Mouse (Mus musculus) liver, embryonic 15.5 days (tissue): ENCODE results near the gene Fbxo41. TPM values are rescaled to one million over a fixed set of nuclear protein-coding genes. Genes with fewer than 3 reads are reported as not detected.
"Not testable (repeated sequence)": the region's sequence is repeated elsewhere in the genome, so short reads cannot be mapped to it uniquely, and the experiment has no call there.

ENCODE experiments used
- ATAC-seq: fragments of 200-750 bp; cut with Nextera tagmentation; 2 replicates; pipeline ENCODE4 v1.8.0; 2017; ENCODE audit warnings: moderate number of reproducible peaks, mild to moderate bottlenecking, moderate library complexity; ENCODE audit not compliant: insufficient read depth
- H3K27ac ChIP-seq: fragments of 300-500 bp; sonication (generic); replicated peaks from 2 replicates; pipeline ENCODE4 v1.5.1; 2015; ENCODE audit warnings: mild to moderate bottlenecking, inconsistent platforms
- H3K27me3 ChIP-seq: fragments of 300-500 bp; sonication (generic); 2 replicates; pipeline ENCODE4 v1.6.1; 2015; ENCODE audit warnings: mild to moderate bottlenecking, inconsistent platforms
- H3K36me3 ChIP-seq: fragments of 300-500 bp; sonication (generic); replicated peaks from 2 replicates; pipeline ENCODE4 v1.6.1; 2015; ENCODE audit warnings: moderate library complexity, mild to moderate bottlenecking, inconsistent platforms
- H3K4me1 ChIP-seq: fragments of 300-500 bp; sonication (generic); replicated peaks from 2 replicates; pipeline ENCODE4 v1.6.1; 2015; ENCODE audit warnings: inconsistent platforms
- H3K4me2 ChIP-seq: fragments of 300-500 bp; sonication (generic); 2 replicates; pipeline ENCODE4 v1.6.1; 2015; ENCODE audit warnings: moderate library complexity, mild to moderate bottlenecking, inconsistent platforms
- H3K4me3 ChIP-seq: fragments of 300-500 bp; sonication (generic); replicated peaks from 2 replicates; pipeline ENCODE4 v1.5.1; 2015; ENCODE audit warnings: mild to moderate bottlenecking, inconsistent platforms
- H3K9ac ChIP-seq: fragments of 300-500 bp; sonication (generic); 2 replicates; pipeline ENCODE4 v1.6.1; 2015; ENCODE audit warnings: moderate library complexity, mild to moderate bottlenecking, inconsistent platforms
- H3K9me3 ChIP-seq: fragments of 300-500 bp; sonication (generic); replicated peaks from 2 replicates; pipeline ENCODE4 v1.6.1; 2016; ENCODE audit warnings: inconsistent platforms
- whole genome bisulfite sequencing: fragments of 180-500 bp; shearing (Covaris S2); methylation state at CpG from one replicate; pipeline ENCODE4 v1.1.7; 2015; ENCODE audit warnings: mixed read lengths; ENCODE audit not compliant: insufficient replicate concordance; 5-methylcytosine and 5-hydroxymethylcytosine counted together
- polyA plus RNA-seq: library from polyadenylated mRNA; unstranded; fragments of >200 nt; fragmentation: Nextera tagmentation; extraction: Ambion mirVana; gene quantifications from 2 replicates; pipeline ENCODE4 v1.2.1, GENCODE M21; 2015

Fbxo41 gene
- polyA plus RNA-seq, 1 experiment from 2014 or later, result not detected

DNA sequence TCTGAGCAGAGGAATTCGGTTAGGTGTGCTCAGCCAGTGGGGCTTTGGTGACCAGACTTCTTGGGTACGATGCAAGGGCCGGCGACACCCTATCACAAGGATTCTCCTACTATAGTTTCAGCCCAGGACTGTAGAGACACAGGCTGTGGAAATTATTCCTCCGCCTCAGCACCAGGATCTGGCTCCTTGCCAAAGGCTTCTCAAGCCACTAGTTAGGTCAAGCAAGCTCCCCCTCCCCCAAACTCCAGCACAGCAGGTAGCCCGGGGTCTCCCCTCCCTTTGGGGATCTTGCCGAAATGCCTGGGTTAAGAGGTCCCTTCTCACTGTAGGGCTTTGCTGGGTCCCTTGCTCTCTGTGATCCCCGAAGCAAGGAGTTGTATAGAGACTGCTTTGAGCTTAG is 30.8 kb downstream of the Fbxo41 start:
- WGBS, result 52% methylated on average over 8 of the region's 8 CpGs
- no peak overlapping the region for H3K27ac ChIP-seq
- H3K4me2 ChIP-seq, result no peak overlapping the region
- H3K9me3 ChIP-seq, result no peaks in the 10 kb centered on the region
- H3K27me3 ChIP-seq, result peaks cover 8% of the 10 kb centered on the region
- no peak overlapping the region for H3K4me3 ChIP-seq
- H3K36me3 ChIP-seq, result peaks cover 28% of the 10 kb centered on the region
- no peaks in the 10 kb centered on the region for H3K4me1 ChIP-seq
- H3K9ac ChIP-seq, result no peak overlapping the region
- ATAC-seq, result no peak

DNA sequence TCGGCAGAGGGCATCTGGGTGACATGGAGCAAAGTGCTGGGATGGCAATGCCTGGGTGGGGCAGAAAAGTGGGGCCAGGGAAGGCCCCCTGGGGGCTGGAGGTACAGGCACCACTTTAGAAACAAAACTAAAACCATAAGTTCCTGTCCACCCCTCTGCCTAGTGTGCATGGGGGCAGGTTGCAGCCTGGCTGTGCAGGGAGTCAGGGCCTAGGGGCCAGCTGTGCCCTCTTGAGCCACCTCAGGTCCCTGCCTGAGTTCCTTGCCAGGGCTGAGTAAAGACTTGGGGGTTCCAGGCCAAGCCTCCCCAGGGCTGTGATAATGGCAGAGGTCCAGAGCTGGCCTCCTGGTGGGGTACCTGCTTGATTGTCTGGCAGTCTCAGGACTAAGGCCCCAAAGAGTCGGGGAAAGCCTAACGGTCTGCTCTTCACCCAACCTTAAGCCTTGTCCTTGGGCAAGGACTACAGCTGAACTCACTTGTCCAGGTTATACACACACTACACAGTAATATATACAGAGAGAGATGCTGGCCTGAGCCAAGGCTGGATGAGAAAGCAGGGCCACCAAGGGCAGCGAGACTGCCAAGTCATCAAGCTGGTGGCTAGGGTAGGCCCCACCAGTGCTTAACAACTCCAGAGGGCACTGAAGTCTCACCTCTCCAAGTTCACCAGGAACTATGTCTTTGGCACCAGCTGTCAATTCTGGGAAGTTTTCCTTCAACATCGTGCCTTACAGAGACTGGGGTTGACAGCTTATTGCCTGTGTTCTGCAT is 32.9 kb downstream of the Fbxo41 start:
- Histone ChIP-seq H3K4me1 (no peaks in the 10 kb centered on the region), H3K4me3 (no peak overlapping the region), H3K27ac (no peak overlapping the region), H3K9ac (no peak overlapping the region), H3K4me2 (no peak overlapping the region), H3K36me3 (peaks cover 49% of the 10 kb centered on the region), H3K9me3 (no peaks in the 10 kb centered on the region), H3K27me3 (peaks cover 4% of the 10 kb centered on the region; the same call in 1 of the 2 replicates)
- WGBS, result 71% methylated on average over 5 of the region's 5 CpGs
- ATAC-seq, result no peak

DNA sequence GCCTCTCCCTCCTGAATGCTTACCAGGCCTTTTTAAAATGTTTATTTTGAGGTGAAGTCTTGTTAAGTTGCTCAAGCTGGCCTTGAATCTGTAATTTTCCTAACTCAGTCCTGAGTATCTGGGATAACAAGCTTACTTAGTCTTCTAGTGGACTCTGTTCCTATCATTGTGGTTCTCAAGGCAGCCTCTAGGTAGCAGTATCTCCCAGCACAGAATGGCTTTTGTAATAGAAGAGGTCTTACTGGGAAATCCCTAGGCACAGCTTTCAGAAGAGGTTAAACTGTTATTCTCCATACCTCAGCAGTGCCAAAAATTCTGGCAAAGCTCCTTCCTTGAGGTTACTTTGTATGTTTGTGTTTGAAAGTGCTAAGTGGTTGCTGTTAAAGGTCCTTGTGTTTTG is 37.4 kb downstream of the Fbxo41 start:
- ATAC-seq, result no peak
- peaks cover 93% of the 10 kb centered on the region for H3K36me3 ChIP-seq
- no peak overlapping the region for H3K4me2 ChIP-seq
- no peak overlapping the region for H3K27ac ChIP-seq
- no peak overlapping the region for H3K4me3 ChIP-seq
- no peaks in the 10 kb centered on the region for H3K9me3 ChIP-seq
- H3K27me3 ChIP-seq, result no peaks in the 10 kb centered on the region
- H3K9ac ChIP-seq, result no peak overlapping the region
- no peaks in the 10 kb centered on the region for H3K4me1 ChIP-seq

DNA sequence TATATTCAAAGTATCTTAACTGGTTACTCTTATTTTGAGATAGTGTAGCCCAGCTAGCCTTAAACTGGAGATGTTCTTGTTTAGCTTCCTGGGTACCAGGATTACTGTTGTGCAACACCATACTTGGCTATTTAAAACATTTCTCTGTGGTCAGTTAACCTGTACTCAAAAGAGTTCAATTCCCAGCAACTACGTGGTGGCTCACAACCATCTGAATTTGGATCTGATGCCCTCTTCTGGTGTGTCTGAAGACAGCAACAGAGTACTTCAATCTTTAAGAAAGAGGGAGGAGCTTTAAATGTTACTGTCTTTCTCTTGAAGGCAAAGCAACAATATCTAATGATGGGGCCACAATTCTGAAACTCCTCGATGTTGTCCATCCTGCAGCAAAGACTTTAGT is 43.2 kb downstream of the Fbxo41 start:
- no peaks in the 10 kb centered on the region for H3K9me3 ChIP-seq
- no peak overlapping the region for H3K27ac ChIP-seq
- no peak for ATAC-seq
- peaks cover 35% of the 10 kb centered on the region for H3K4me1 ChIP-seq
- H3K4me2 ChIP-seq, result no peak overlapping the region
- H3K27me3 ChIP-seq, result no peaks in the 10 kb centered on the region
- no peak overlapping the region for H3K9ac ChIP-seq
- peaks cover 63% of the 10 kb centered on the region for H3K36me3 ChIP-seq
- H3K4me3 ChIP-seq, result no peak overlapping the region
- WGBS, result 76% methylated on average over 2 of the region's 2 CpGs

DNA sequence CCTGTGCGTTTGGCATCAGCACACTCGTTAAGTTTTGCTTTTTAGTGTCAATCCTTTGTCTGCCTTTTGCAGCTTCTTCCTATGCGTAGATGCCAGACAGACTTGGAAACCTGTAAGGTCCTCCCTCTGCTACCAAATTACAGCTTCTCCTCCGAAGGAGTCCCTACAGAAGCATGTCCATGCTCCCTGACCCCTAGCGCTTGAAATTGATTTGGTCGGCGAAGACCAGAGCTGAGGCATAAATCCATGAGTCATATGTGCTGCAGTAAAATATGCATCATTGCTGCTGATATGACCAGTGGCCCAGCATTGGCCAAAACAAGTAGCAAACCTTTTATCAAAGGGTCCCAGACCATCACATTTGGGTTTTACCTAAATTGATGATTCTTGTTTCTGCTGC is 50.0 kb downstream of the Fbxo41 start:
- H3K9ac ChIP-seq, result peak overlapping the region; percentile 84
- H3K27me3 ChIP-seq, result no peaks in the 10 kb centered on the region
- peak overlapping the region; percentile 81 for H3K4me3 ChIP-seq
- H3K4me2 ChIP-seq, result peak overlapping the region; percentile 100
- peaks cover 2% of the 10 kb centered on the region; the same call in 1 of the 2 replicates for H3K36me3 ChIP-seq
- peak overlapping the region; percentile 95 for H3K27ac ChIP-seq
- no peak for ATAC-seq
- H3K4me1 ChIP-seq, result peaks cover 64% of the 10 kb centered on the region
- WGBS, result 4% methylated on average over 7 of the region's 7 CpGs
- no peaks in the 10 kb centered on the region for H3K9me3 ChIP-seq

DNA sequence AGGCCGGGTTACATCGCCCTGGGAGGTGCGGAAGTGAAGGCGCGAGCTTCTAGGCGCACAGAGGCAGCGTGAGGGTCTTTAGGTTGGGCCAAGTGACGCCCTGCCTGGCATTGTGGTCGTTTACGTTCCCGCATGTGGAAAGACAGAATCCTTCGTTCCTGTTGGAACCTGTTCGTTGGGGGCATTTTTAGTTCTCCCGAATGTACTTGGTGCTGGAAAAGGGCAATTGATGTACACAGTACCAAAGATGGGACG is 50.5 kb downstream of the Fbxo41 start:
- H3K4me1 ChIP-seq, result peaks cover 60% of the 10 kb centered on the region
- WGBS, result under 1% methylated on average over 15 of the region's 15 CpGs
- ATAC-seq, result no peak
- peak overlapping the region; percentile 81 for H3K4me3 ChIP-seq
- no peaks in the 10 kb centered on the region for H3K9me3 ChIP-seq
- H3K27me3 ChIP-seq, result no peaks in the 10 kb centered on the region
- H3K27ac ChIP-seq, result peak overlapping the region; percentile 95
- peak overlapping the region; percentile 84 for H3K9ac ChIP-seq
- peak overlapping the region; percentile 100 for H3K4me2 ChIP-seq
- peaks cover 7% of the 10 kb centered on the region; the same call in 1 of the 2 replicates for H3K36me3 ChIP-seq

DNA sequence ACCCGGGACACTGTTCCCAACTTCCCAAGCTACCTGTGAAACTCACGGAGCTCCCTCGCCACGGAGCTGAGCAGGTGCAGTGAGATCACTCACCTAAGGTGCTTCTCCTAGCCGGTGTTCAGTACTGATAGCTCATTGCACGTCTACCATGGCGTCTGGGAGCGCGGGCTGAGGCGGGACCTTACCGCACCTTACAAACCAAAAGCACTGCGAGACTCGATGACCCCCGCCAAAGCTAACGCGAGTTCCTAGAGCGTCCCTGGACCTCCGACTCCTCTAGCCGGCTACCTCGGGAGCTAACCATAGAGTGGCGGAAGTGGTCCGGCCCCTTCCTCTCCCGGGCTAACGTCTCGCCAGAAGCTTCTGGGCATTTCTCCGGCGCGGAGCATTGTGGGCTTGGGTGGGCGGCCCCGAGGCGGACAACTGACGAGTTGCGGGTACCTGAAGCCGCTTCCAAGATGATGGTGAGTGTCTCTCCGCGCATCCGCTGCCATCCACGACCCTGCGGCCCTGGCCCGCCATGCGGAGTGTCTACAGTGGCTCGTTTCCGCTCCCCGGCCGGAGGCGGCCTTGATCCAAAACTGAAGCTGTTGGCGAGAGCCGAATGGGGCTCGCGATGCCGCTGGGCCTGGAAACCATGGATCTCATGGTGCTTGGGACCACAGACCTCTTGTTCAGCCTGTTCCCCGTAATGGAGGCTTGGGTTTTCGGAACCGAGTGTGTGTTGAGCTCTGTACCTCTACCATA is 51.0 kb downstream of the Fbxo41 start, which contains the start of gene Pradc1:
Gene Pradc1 (minus strand): TSS at position 307 of the 747 bp plus-strand sequence.
- Histone ChIP-seq H3K4me1 (peaks cover 56% of the 10 kb centered on the region), H3K27ac (peak within 1 kb of the TSS; percentile 95), H3K4me3 (peak within 1 kb of the TSS; percentile 81), H3K9me3 (no peaks in the 10 kb centered on the region), H3K4me2 (peak within 1 kb of the TSS; percentile 100), H3K9ac (peak within 1 kb of the TSS; percentile 90), H3K36me3 (peaks cover 12% of the 10 kb centered on the region; the same call in 1 of the 2 replicates), H3K27me3 (no peaks in the 10 kb centered on the region)
- ATAC-seq, result peak; percentile 74
- WGBS, result under 1% methylated on average over 54 of the region's 54 CpGs

DNA sequence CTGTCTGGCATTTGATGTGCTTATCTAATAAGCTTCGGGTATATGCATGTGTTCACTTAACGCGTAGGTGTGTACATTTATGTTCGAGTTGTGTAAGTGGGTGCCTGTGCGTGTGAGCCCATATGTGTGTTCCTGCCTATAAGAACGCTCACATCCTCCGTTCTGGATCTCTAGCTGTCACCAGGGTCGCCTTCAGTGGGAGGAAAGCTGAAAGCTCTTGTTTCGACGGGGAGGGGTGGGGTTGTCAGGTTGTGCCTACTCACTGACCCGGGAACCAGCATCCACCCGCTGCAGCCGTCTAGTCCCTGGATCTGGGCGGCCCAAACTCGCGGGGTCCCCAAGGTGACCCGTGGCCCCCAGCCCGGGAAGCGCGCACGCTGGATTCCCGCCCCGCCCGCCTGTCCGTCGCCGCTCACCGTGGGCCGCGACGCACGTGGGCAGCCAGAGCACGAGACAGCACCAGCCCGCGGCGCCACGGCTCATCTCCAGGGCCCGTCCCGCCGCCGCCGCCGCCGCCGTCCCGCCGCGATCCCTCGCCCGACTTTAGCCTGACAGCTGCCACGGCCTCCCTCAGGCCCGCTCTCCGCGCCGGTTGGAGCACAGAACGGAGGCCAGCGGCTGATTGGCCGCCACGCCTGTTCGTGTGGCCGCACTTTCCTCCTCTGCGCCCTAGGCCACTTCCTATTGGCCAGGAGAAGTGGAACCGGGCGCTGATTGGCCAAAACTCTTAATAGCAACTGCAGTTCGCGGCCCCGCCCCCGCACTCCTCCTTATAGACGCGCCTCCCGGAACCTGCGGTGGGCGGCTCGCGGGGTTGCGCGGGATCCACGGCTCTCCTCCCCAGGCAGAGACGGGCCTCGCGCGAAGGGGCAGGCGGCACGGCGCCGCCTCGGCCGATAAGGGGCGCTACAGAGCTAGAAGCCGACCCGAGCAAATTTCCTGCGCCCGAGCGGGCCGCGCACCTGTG is 51.8 kb downstream of the Fbxo41 start, which contains the start of gene Cct7:
Gene Cct7 (plus strand): TSS at position 818 of the 967 bp plus-strand sequence.
- under 1% methylated on average over 96 of the region's 96 CpGs for WGBS
- no peaks in the 10 kb centered on the region for H3K27me3 ChIP-seq
- H3K9ac ChIP-seq, result peak within 1 kb of the TSS; percentile 90
- peak within 1 kb of the TSS; percentile 81 for H3K4me3 ChIP-seq
- peak within 1 kb of the TSS; percentile 100 for H3K4me2 ChIP-seq
- H3K36me3 ChIP-seq, result peaks cover 20% of the 10 kb centered on the region
- peaks cover 47% of the 10 kb centered on the region for H3K4me1 ChIP-seq
- H3K9me3 ChIP-seq, result no peaks in the 10 kb centered on the region
- peak; percentile 95 for ATAC-seq
- peak within 1 kb of the TSS; percentile 95 for H3K27ac ChIP-seq

DNA sequence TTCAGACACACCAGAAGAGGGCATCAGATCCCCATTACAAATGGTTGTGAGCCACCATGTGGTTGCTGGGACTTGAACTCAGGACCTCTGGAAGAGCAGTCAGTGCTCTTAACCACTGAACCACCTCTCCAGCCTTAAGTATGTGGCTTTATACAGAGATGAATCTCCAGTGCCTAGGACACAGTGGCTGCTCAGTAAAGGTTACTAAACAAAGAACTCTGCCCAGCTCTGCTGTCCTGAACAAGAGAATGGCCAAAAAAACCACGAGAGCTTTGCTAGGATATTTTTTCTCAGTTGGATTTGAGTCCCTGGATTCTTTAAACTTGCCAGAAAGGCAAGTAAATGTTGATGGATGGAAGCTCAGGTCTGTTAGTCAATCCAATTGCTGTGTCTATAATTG is 52.7 kb downstream of the Fbxo41 start:
- H3K27me3 ChIP-seq, ATAC-seq, H3K9me3 ChIP-seq: not testable (repeated sequence)
- 34% methylated on average over 1 of the region's 1 CpGs for WGBS
- peaks cover 41% of the 10 kb centered on the region for H3K4me1 ChIP-seq
- H3K4me2 ChIP-seq, result peak overlapping the region; percentile 100
- peaks cover 29% of the 10 kb centered on the region for H3K36me3 ChIP-seq
- peak overlapping the region; percentile 89; the same call in 1 of the 2 replicates for H3K27ac ChIP-seq
- H3K9ac ChIP-seq, result peak overlapping the region; percentile 90
- peak overlapping the region; percentile 81 for H3K4me3 ChIP-seq

DNA sequence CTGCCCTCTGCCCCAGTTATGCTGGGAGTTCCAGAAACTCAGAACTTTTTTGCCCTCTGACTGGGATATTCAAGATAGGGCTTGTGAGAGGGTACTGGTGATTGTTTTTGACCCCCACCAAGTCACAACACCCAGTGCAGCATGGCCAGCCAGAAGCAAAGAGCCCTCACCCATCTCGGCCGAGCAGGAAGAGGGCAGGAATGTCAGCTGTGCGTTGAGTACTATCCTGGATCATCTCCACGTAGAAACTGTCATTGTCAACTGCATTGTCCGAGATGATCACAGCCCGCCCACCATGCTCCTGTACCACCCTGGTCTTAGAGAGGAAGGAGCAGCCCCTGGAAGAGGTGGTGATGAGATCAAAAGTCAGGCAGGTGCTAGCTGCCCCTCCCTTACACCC is 55.4 kb downstream of the Fbxo41 start:
- Histone ChIP-seq H3K27ac (no peak overlapping the region), H3K4me1 (peaks cover 15% of the 10 kb centered on the region), H3K27me3 (no peaks in the 10 kb centered on the region), H3K9ac (no peak overlapping the region), H3K4me2 (no peak overlapping the region), H3K36me3 (peaks cover 41% of the 10 kb centered on the region), H3K9me3 (no peaks in the 10 kb centered on the region), H3K4me3 (no peak overlapping the region)
- ATAC-seq, result no peak
- 81% methylated on average over 6 of the region's 6 CpGs for WGBS
